Mouse (Mus musculus) intestine, postnatal 0 days (tissue): Measurements from ENCODE around the gene Slc44a4. TPM values are rescaled to one million over a fixed set of nuclear protein-coding genes. Genes with fewer than 3 reads are reported as not detected.

Source experiments
- ATAC-seq: fragments of 200-750 bp; cut with Nextera tagmentation; 2 replicates; pipeline ENCODE4 v1.8.0; 2017; ENCODE audit warnings: mild to moderate bottlenecking, moderate TSS enrichment, moderate library complexity
- H3K27ac ChIP-seq: fragments of 300-500 bp; sonication (generic); 2 replicates; pipeline ENCODE4 v1.5.1; 2014; ENCODE audit warnings: mild to moderate bottlenecking, low read depth, low read length, moderate library complexity
- H3K27me3 ChIP-seq: fragments of 300-500 bp; sonication (generic); replicated peaks from 2 replicates; pipeline ENCODE4 v1.6.1; 2014; ENCODE audit warnings: low read length, mixed read lengths; ENCODE audit not compliant: control insufficient read depth, insufficient read depth
- H3K36me3 ChIP-seq: fragments of 300-500 bp; sonication (generic); 2 replicates; pipeline ENCODE4 v1.6.1; 2014; ENCODE audit warnings: mild to moderate bottlenecking, moderate library complexity; ENCODE audit not compliant: control insufficient read depth, insufficient read depth
- H3K4me1 ChIP-seq: fragments of 300-500 bp; sonication (generic); replicated peaks from 2 replicates; pipeline ENCODE4 v1.6.1; 2014; ENCODE audit warnings: antibody characterized with exemption, low read length, mixed read lengths; ENCODE audit not compliant: control insufficient read depth, insufficient read depth
- H3K4me2 ChIP-seq: fragments of 300-500 bp; sonication (generic); replicated peaks from 2 replicates; pipeline ENCODE4 v1.6.1; 2014; ENCODE audit warnings: low read depth, mild to moderate bottlenecking, moderate library complexity
- H3K4me3 ChIP-seq: fragments of 300-500 bp; sonication (generic); 2 replicates; pipeline ENCODE4 v1.5.1; 2014; ENCODE audit warnings: low read depth, low read length
- H3K9ac ChIP-seq: fragments of 300-500 bp; sonication (generic); 2 replicates; pipeline ENCODE4 v1.6.1; 2014; ENCODE audit warnings: mild to moderate bottlenecking, low read depth, low read length
- H3K9me3 ChIP-seq: fragments of 300-500 bp; sonication (generic); 2 replicates; pipeline ENCODE4 v1.6.1; 2016; ENCODE audit warnings: mixed run types; ENCODE audit not compliant: control insufficient read depth
- CTCF ChIP-seq: sonication (generic); IDR thresholded peaks from 2 replicates; pipeline ENCODE4 v1.5.1; 2016; ENCODE audit warnings: low read depth, mild to moderate bottlenecking, control low read depth, antibody characterized with exemption, moderate library complexity
- WGBS: fragments of 180-500 bp; shearing (Covaris S2); extraction: QIAGEN DNeasy Blood & Tissue Kit; methylation state at CpG from one replicate; pipeline ENCODE4 v1.1.7; 2014; 5-methylcytosine and 5-hydroxymethylcytosine counted together
- polyA plus RNA-seq: library from polyadenylated mRNA; unstranded; fragments of >200 nt; fragmentation: Nextera tagmentation; extraction: Ambion mirVana; gene quantifications from 2 replicates; pipeline ENCODE4 v1.2.1, GENCODE M21; 2015

The Slc44a4 gene
- polyA plus RNA-seq, 1 experiment from 2014 or later = 119 TPM

GRCm38 (mm10) chr17:34893072-34893824, 21.0 kb upstream of the Slc44a4 start:
- Histone ChIP-seq H3K27me3 (no peaks in the 10 kb centered on the region), H3K36me3 (no peaks in the 10 kb centered on the region; the same call in 1 of the 2 replicates), H3K9ac (no peak overlapping the region), H3K4me2 (peak overlapping the region; percentile 97), H3K9me3 (no peaks in the 10 kb centered on the region), H3K4me3 (peak overlapping the region; percentile 68; the same call in 1 of the 2 replicates), H3K4me1 (no peaks in the 10 kb centered on the region), H3K27ac (peak overlapping the region; percentile 89)
- no peak for ATAC-seq
- WGBS = 50% methylated on average over 12 of the region's 12 CpGs
- no peak for TF ChIP-seq CTCF

DNA sequence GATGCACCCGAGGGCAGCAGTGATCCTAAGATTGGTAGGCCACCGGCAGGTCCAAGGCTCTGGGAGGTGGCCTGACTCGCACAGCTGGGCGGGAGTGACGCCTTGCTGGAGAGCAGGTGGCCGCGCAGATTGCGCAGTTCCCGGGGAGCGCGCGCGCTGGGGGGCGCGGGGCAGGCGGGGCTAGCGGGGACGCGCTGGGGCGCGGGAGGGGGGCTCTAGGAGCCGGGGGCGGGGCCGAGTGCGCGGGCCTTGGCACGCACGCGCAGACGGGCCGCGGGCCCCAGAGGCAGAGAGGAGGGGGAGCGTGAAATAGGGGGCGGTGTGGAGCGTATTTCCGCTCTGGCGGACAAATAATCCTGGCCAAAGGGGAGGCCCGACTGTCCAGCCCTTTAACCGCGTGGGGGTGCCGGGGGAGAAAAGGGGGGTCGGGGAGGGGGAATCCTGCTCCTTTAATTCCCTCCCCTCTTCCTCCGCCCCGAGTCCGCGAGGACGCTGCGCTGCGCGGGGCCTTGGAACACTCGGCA, 20.1 kb upstream of the Slc44a4 start:
- Histone ChIP-seq H3K9me3 (no peaks in the 10 kb centered on the region), H3K4me3 (peak overlapping the region; percentile 68), H3K4me1 (no peaks in the 10 kb centered on the region), H3K27ac (peak overlapping the region; percentile 89), H3K27me3 (no peaks in the 10 kb centered on the region), H3K36me3 (no peaks in the 10 kb centered on the region; the same call in 1 of the 2 replicates), H3K9ac (peak overlapping the region; percentile 77), H3K4me2 (peak overlapping the region; percentile 97)
- peak; percentile 45 for TF ChIP-seq CTCF
- ATAC-seq = peak; percentile 77
- WGBS = under 1% methylated on average over 31 of the region's 51 CpGs

DNA sequence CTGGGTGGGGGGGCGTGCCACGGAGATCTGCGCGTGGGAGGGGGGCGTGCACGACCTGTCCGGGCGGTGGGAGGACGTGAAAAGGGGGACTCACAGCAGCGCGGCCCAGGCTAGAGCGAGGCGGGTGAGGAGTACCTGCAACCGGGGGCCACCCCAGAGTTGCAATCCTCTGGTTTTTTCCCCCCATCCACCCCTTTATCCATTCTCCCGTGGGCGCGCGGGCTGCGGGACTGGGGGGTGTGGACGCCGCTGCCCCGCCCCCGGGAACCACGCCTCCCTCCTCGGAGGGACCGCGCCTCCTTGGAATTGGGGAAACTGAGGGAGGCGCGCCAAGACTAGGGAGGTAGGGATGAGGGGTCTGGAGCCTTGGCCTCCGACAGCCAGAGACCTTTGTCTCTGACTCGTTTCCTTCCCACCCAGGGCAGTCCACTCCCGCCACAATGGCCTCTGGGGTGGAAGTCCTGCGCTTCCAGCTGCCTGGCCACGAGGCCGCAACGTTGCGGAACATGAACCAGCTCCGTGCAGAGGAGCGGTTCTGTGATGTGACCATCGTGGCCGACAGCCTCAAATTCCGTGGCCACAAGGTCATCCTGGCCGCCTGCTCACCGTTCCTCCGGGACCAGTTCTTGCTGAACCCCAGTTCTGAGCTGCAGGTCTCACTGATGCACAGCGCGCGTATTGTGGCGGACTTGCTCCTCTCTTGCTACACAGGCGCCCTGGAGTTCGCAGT, 19.3 kb upstream of the Slc44a4 start:
- WGBS = 10% methylated on average over 39 of the region's 51 CpGs
- Histone ChIP-seq H3K36me3 (no peaks in the 10 kb centered on the region; the same call in 1 of the 2 replicates), H3K9me3 (no peaks in the 10 kb centered on the region), H3K4me3 (peak overlapping the region; percentile 68), H3K27ac (peak overlapping the region; percentile 89), H3K9ac (peak overlapping the region; percentile 77), H3K4me2 (peak overlapping the region; percentile 97), H3K27me3 (no peaks in the 10 kb centered on the region), H3K4me1 (no peaks in the 10 kb centered on the region)
- no peak for ATAC-seq
- no peak for TF ChIP-seq CTCF

DNA sequence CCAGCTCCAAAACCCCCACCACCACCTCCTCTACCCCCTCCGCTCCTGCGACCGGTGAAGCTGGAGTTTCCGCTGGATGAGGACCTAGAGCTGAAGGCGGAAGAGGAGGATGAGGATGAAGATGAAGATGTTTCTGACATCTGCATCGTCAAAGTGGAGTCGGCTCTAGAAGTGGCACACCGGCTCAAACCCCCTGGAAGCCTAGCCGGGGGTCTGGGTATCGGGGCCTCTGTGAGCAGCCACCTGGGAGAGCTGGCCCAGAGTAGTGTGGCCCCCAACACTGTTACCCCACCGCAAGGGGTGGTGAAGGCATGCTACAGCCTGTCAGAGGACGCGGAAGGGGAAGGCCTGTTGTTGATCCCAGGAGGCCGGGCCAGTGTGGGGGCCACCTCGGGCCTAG, 18.5 kb upstream of the Slc44a4 start:
- WGBS = 91% methylated on average over 15 of the region's 15 CpGs
- no peak overlapping the region for H3K9ac ChIP-seq
- no peaks in the 10 kb centered on the region for H3K4me1 ChIP-seq
- no peak for TF ChIP-seq CTCF
- no peaks in the 10 kb centered on the region for H3K27me3 ChIP-seq
- H3K36me3 ChIP-seq = no peaks in the 10 kb centered on the region; the same call in 1 of the 2 replicates
- no peak overlapping the region for H3K27ac ChIP-seq
- H3K9me3 ChIP-seq = no peaks in the 10 kb centered on the region
- no peak overlapping the region for H3K4me3 ChIP-seq
- no peak overlapping the region for H3K4me2 ChIP-seq
- ATAC-seq = no peak

DNA sequence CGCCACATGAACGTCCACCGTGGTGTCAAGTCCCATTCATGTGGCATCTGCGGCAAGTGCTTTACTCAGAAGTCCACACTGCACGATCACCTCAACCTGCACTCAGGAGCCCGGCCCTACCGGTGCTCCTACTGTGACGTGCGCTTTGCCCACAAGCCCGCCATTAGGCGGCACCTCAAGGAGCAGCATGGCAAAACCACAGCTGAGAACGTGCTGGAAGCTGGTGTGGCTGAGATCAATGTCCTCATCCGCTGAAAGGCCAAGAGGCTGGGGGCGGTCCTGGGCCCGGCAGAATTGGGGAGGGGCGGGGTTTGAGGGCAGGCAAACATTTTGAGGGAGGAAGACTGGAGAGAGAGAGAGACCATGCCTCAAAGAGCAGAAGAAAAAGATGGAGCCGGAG, 17.9 kb upstream of the Slc44a4 start:
- H3K36me3 ChIP-seq = no peaks in the 10 kb centered on the region; the same call in 1 of the 2 replicates
- no peaks in the 10 kb centered on the region for H3K27me3 ChIP-seq
- no peak for ATAC-seq
- WGBS = 82% methylated on average over 17 of the region's 17 CpGs
- no peaks in the 10 kb centered on the region for H3K9me3 ChIP-seq
- TF ChIP-seq CTCF = no peak
- no peak overlapping the region for H3K9ac ChIP-seq
- H3K4me3 ChIP-seq = no peak overlapping the region
- H3K4me1 ChIP-seq = no peaks in the 10 kb centered on the region
- H3K4me2 ChIP-seq = no peak overlapping the region
- H3K27ac ChIP-seq = no peak overlapping the region
